Mouse (Mus musculus): ENCODE measurements around the gene Syndig1. TPM values are rescaled to one million over a fixed set of nuclear protein-coding genes. Genes with fewer than 3 reads are reported as not detected.

The Syndig1 gene
- 10 to 100 TPM; 52.9 to 64.0 TPM for total RNA-seq (2021)
- long read RNA-seq, experiment 1, transcript Syndig1-202 (4 exons, 2,050 nt) = major isoform, 33 of 78 reads
- long read RNA-seq, experiment 1, partial matches to known transcripts = 4 of 78 reads
- long read RNA-seq, experiment 1, other reads (novel, unspliced or antisense) = 41 of 78 reads
- long read RNA-seq, experiment 2, transcript Syndig1-202 (4 exons, 2,050 nt) = major isoform, 17 of 50 reads
- long read RNA-seq, experiment 2, partial matches to known transcripts = 8 of 50 reads
- long read RNA-seq, experiment 2, other reads (novel, unspliced or antisense) = 25 of 50 reads

DNA sequence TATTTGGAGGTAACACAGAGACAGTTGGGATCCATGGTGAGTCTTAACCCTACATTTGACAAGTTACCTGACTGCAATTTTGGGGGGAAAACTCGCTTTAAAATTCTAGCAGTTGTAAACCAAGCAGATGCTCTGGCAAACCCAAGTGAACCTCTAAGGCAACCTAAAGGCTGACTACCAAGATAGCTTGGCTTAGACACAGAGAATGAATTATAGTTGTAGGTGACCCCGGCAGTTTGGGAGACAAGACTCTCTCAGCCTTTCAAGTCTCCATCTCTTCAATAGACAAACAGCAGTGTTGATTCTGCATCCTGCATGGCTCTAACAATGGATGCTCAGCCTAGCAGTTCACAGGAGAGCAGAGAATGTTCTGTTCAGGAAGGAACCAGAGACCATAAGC, at the start of gene Syndig1:
Gene Syndig1, plus strand, starts transcription at position 301 of the 400 bp plus-strand sequence.
- no peak for DNase-seq (ENCODE audit: low spot score in 2 of 2)

GRCm38 (mm10) chr2:149798613-149799012, 30.4 kb upstream of the Syndig1 start:
- DNase-seq (ENCODE audit: low spot score in 2 of 2) = no peak

DNA sequence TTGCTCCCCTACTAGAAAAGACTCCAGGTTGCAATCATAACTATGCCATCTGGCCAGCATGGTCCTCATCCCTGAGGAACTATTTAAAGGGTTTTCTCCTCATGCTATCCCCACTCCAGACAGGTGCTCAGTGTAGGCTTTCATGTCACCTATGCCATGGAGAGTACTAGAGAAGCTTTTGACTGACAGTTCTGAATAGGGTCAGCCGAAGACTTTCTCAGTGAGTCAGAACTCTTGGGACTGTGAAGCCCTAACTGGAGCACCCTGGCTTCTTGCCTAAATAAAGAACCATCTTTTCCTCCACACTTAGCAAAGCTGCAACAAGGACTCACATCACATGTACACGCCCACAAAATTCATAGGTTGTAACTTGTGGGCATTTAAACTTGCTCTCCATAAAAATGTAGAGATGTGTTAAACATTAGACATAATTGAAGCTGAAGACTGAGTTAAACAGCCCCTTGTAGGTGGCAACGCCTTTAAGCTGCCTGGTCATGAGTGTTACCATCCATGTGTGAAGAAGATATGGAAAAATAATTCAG, 24.3 kb upstream of the Syndig1 start:
- peak in 1 of 2 experiments; percentile 8 for DNase-seq (ENCODE audit: low spot score in 2 of 2)

DNA sequence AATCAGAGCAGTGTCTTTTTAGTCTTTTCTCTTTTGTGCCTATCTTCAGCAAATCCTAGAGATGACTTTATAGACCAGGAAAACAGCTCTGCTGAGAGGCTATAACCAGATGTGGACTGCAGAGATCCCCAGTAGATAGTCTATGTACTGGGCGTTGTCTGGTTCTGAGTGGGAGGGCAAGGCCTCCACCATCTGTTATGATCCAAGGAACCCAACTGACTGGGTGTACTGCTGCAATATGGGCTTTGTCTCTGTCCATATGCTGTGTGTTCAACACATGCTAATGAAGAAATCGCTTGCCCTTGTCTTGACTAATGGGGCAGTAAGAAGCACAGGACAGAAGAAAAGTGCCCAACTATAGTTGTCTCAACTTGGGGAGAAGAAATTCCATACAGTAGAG, 23.8 kb upstream of the Syndig1 start:
- DNase-seq (ENCODE audit: low spot score in 2 of 2) = no peak

- no peak for DNase-seq (ENCODE audit: low spot score in 2 of 2)
These were observed 16.1 kb upstream of the Syndig1 start for GRCm38 (mm10) chr2:149812899-149813298.

- DNase-seq (ENCODE audit: low spot score in 2 of 2) = no peak
These were observed 10.6 kb upstream of the Syndig1 start for GRCm38 (mm10) chr2:149818395-149818794.

- no peak for DNase-seq (ENCODE audit: low spot score in 2 of 2)
These were observed 9.3 kb upstream of the Syndig1 start for GRCm38 (mm10) chr2:149819751-149820150.

- DNase-seq (ENCODE audit: low spot score in 2 of 2) = no peak
These were observed 8.8 kb upstream of the Syndig1 start for GRCm38 (mm10) chr2:149820201-149820600.

DNA sequence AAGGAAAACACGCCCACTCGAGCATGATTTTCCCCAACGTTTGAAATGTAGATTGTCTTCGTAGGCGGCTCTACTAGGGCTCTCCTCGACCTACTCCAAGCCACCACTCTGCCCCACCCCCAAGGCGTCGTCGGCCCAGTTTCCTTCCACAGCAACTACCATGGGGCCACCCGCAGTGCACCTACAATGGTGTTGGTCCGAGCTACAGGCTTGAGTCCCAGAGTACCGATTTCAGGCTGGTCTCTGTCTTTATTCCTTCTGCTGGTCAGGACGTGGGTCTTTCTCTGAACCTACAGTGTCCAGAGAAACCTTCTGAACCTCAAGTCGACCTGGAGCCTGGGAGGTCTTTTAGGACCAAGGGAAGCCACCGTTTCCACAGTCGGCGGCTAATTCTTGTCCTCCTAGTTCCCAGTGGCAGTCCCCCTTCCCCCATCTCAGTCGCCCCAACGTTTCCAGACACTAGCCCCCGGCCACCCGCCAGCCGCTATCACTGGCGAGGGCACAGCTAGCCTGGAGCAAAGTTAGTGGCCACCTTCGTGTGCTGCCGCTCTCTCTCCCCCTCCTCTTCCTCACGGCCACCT, 1.0 kb downstream of the Syndig1 start:
- DNase-seq (ENCODE audit: low spot score in 2 of 2) = peak; percentile 49 to 50

DNA sequence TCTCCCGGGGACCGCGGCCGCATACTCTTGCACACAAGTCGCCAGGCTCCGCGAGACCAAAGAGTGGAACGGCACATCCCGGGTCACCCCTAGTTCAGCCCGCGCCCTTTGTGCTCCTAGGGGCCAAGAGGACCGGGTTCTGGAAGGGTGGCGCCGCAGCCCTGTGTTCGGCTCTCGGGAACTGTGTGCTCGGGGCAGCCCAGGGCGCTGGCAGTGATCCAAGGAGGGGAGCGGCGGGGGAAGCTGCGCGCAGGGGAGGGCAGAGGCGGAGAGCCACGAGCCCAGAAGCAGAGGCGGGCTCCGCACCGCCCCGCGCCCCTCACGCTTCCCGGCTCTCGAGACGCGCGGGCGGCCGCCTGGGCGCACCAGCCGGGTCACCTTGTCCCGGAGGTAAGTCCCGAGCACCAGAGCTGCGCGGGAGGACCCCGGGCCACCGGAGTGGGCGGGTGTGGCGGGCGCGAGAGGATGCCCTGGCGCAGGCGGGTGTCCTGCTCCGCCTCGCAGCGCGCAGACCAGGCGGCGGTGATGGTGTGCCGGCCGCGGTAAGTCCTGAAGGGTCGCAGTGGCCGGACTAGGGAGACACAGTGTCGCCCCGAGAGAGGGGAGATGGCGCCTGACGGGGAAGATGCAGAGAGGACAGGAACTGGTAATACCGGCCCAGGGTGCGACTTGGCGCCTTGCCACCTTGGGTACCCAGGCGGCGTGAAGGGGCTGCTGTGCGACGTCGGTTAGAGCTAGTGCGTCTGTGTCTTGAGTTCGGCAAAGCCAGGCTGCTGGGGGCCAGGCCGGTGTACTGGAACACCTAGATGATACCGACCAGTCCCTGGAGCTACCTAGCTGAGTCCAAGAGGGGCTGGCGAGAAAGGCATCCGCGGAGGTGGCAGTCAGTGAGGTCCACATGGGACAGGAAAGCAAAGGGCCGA, 1.8 kb downstream of the Syndig1 start, which contains the start of gene C530025M09Rik:
Gene C530025M09Rik, minus strand, starts transcription at position 678 of the 923 bp plus-strand sequence.
- DNase-seq (ENCODE audit: low spot score in 2 of 2) = peak; percentile 52 to 63

- peak; percentile 22 to 51 for DNase-seq (ENCODE audit: low spot score in 2 of 2)
These were observed 2.6 kb downstream of the Syndig1 start for GRCm38 (mm10) chr2:149831459-149832245.

DNA sequence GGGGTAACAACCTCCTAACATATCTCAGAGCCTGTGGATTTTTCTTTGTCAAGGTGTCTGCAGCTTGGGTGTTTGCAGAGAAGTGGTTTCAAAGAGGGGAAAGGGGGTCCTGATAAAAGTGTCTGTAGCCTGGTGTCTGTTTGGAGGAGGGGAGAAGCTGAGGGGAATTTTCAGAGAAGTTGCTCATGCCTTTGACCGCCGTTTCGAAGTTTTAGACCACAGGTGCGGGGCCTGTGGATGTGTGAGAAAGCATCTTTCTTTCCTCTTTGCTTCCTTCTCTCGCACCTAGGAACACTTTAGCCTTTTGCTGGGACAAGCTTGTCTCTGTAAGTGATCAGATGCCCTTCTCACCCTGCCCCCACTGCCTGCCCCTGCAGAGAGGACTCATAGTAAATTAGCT, 3.3 kb downstream of the Syndig1 start:
- no peak for DNase-seq (ENCODE audit: low spot score in 2 of 2)

DNA sequence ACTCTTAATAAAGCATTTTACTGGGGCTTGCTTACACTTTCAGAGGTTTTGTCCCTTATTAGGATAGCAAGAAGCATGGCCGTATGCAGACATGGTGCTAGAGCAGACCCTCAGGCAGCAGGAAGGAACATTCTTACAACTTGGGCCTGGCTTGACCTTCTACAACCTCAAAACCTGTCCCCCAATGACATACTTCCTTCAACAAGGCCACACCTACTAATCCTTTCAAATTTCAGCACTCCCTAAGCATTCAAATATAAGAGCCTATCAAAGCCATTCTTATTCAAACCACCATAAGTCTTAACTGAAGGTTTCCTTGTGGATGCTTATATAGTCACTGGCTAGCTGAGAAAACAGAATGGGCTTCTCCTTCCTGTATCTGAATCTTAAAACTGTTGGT, 6.1 kb downstream of the Syndig1 start:
- no peak for DNase-seq (ENCODE audit: low spot score in 2 of 2)

GRCm38 (mm10) chr2:149836471-149837135, 7.6 kb downstream of the Syndig1 start:
- DNase-seq (ENCODE audit: low spot score in 2 of 2) = peak; percentile 20 to 24

GRCm38 (mm10) chr2:149839666-149840065, 10.7 kb downstream of the Syndig1 start:
- no peak for DNase-seq (ENCODE audit: low spot score in 2 of 2)

DNA sequence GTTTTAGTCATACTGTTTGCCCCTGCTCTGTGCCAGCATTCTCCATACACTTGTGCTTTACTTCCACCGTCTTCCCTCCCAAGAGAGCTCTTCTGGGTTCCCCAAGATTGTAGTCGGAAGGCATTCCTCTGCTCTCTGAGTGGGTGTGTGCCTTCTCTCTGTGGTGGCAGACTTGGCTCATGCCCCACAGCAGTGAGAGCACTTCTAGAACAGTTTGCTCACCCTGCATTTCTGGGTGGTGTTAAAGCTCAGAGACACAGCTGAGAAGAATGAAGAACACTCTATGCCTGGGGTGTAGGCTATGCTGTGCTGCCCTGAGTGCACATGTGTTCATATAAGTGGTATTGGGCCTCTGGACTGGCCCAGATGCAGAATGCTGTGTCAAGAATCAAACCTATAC, 15.6 kb downstream of the Syndig1 start:
- peak; percentile 59 to 75 for DNase-seq (ENCODE audit: low spot score in 2 of 2)

DNA sequence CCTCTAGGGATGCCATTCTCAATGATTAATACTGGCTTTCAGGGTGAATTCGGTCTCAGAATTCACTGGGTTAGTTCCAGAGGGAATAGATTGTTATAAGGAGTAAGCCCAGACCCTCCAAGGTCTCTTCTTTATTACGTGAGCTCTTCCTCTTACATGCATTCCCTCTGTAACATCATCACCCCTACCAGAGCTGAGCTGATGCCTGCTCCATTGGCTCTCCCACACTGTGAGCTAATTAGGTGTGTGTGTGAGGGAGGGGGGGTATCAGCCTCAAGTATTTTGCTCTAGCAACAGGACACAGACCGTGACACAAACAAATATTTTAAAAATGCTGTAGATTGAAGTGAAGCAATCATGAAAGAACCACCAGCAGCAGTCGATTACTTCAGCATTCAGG, 19.8 kb downstream of the Syndig1 start:
- DNase-seq (ENCODE audit: low spot score in 2 of 2) = no peak

DNA sequence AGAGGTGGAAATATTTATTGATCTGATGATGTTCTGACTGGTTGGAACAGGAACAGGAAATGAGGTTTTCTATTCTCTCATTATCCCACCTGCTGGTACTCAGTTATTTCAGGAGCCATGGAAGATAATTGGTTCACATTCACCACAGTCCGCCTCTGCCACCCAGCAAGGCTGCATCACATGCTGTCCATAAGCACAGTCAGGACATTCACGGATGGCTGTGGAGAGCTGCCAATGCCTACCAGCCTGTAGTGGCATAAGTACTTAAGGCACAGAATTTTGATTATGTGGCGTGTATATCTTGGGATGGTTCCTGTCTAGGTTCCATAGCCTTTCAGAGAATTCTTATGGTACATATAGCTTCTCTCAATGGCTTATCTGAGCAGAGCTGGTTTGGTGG, 32.0 kb downstream of the Syndig1 start:
- DNase-seq (ENCODE audit: low spot score in 2 of 2) = peak; percentile 38 to 53

- no peak for DNase-seq (ENCODE audit: low spot score in 2 of 2)
These were observed 37.0 kb downstream of the Syndig1 start for GRCm38 (mm10) chr2:149865914-149866435.

DNA sequence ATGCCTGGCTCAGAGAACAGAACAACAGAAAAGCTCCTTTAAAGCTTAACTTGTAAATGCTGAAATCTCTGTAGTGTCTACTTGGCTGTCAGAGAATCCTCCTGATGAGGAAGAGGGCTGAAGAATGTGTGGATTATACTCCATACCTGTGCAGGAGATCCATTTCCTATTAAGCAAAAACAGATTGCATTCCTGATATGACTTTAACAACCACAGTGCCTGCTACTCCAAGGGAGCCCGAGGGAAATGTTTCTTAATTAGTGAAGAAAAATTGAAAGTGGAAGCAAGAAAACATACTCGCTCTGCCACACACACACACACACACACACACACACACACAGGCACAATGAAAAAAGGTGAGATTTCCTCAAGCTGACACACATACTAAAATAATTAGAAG, 41.5 kb downstream of the Syndig1 start:
- DNase-seq (ENCODE audit: low spot score in 2 of 2) = no peak
